Mouse (Mus musculus) heart, embryonic 13.5 days (tissue): Measurements from ENCODE around the gene Tnk2. TPM values are rescaled to one million over a fixed set of nuclear protein-coding genes. Genes with fewer than 3 reads are reported as not detected.

Experiments used
- ATAC-seq: fragments of 200-750 bp; cut with Nextera tagmentation; 2 replicates; pipeline ENCODE4 v1.8.0; 2017; ENCODE audit warnings: moderate TSS enrichment; ENCODE audit not compliant: insufficient number of reproducible peaks, low FRiP score, low TSS enrichment; ENCODE audit errors: extremely low read depth
- H3K27ac ChIP-seq: fragments of 300-500 bp; sonication (generic); replicated peaks from 2 replicates; pipeline ENCODE4 v1.5.1; 2015; ENCODE audit warnings: moderate library complexity, mild to moderate bottlenecking, inconsistent platforms
- H3K27me3 ChIP-seq: fragments of 300-500 bp; sonication (generic); replicated peaks from 2 replicates; pipeline ENCODE4 v1.6.1; 2015; ENCODE audit warnings: mild to moderate bottlenecking, inconsistent platforms
- H3K36me3 ChIP-seq: fragments of 300-500 bp; sonication (generic); 2 replicates; pipeline ENCODE4 v1.6.1; 2015; ENCODE audit warnings: mild to moderate bottlenecking, inconsistent platforms
- H3K4me1 ChIP-seq: fragments of 300-500 bp; sonication (generic); 2 replicates; pipeline ENCODE4 v1.6.1; 2015; ENCODE audit warnings: inconsistent platforms
- H3K4me2 ChIP-seq: fragments of 300-500 bp; sonication (generic); 2 replicates; pipeline ENCODE4 v1.6.1; 2015; ENCODE audit warnings: inconsistent platforms, mild to moderate bottlenecking, moderate library complexity
- H3K4me3 ChIP-seq: fragments of 300-500 bp; sonication (generic); 2 replicates; pipeline ENCODE4 v1.5.1; 2015; ENCODE audit warnings: moderate library complexity, mild to moderate bottlenecking, inconsistent platforms
- H3K9ac ChIP-seq: fragments of 300-500 bp; sonication (generic); 2 replicates; pipeline ENCODE4 v1.6.1; 2015; ENCODE audit warnings: inconsistent platforms, mild to moderate bottlenecking, moderate library complexity
- H3K9me3 ChIP-seq: fragments of 300-500 bp; sonication (generic); 2 replicates; pipeline ENCODE4 v1.6.1; 2016; ENCODE audit warnings: inconsistent platforms
- WGBS: fragments of 180-500 bp; shearing (Covaris S2); methylation state at CpG from one replicate; pipeline ENCODE4 v1.1.7; 2015; ENCODE audit warnings: mixed read lengths; 5-methylcytosine and 5-hydroxymethylcytosine counted together
- polyA plus RNA-seq: library from polyadenylated mRNA; unstranded; fragments of >200 nt; fragmentation: Nextera tagmentation; extraction: Ambion mirVana; gene quantifications from 2 replicates; pipeline ENCODE4 v1.2.1, GENCODE M21; 2015

Tnk2 gene
- polyA plus RNA-seq, 1 experiment from 2014 or later: 8.7 TPM

- Histone ChIP-seq H3K4me3 (no peak overlapping the region), H3K36me3 (peaks cover 55% of the 10 kb centered on the region), H3K27ac (no peak overlapping the region), H3K27me3 (no peaks in the 10 kb centered on the region), H3K4me1 (peaks cover 97% of the 10 kb centered on the region), H3K4me2 (no peak overlapping the region), H3K9ac (no peak overlapping the region), H3K9me3 (no peaks in the 10 kb centered on the region)
- no peak for ATAC-seq
- WGBS: 90% methylated on average over 10 of the region's 10 CpGs
Observed at GRCm38 (mm10) chr16:32669243-32669642, 25.6 kb downstream of the Tnk2 start.

GRCm38 (mm10) chr16:32670354-32671124 lies 26.9 kb downstream of the Tnk2 start:
- WGBS: 52% methylated on average over 10 of the region's 10 CpGs
- H3K9me3 ChIP-seq: no peaks in the 10 kb centered on the region
- peaks cover 85% of the 10 kb centered on the region for H3K4me1 ChIP-seq
- H3K4me3 ChIP-seq: no peak overlapping the region
- no peak overlapping the region for H3K9ac ChIP-seq
- no peak for ATAC-seq
- no peak overlapping the region for H3K27ac ChIP-seq
- peaks cover 64% of the 10 kb centered on the region for H3K36me3 ChIP-seq
- no peaks in the 10 kb centered on the region for H3K27me3 ChIP-seq
- H3K4me2 ChIP-seq: no peak overlapping the region

GRCm38 (mm10) chr16:32671206-32671887 lies 27.7 kb downstream of the Tnk2 start:
- Histone ChIP-seq H3K27me3 (no peaks in the 10 kb centered on the region), H3K4me3 (no peak overlapping the region), H3K4me1 (peaks cover 77% of the 10 kb centered on the region), H3K27ac (no peak overlapping the region), H3K4me2 (peak overlapping the region; percentile 13; the same call in 1 of the 2 replicates), H3K9me3 (no peaks in the 10 kb centered on the region), H3K36me3 (peaks cover 72% of the 10 kb centered on the region), H3K9ac (0 out of 2 replicates have a peak overlapping the region, but pooled peaks have one; percentile 14)
- ATAC-seq: no peak
- 59% methylated on average over 13 of the region's 13 CpGs for WGBS

- peaks cover 82% of the 10 kb centered on the region for H3K36me3 ChIP-seq
- H3K27ac ChIP-seq: no peak overlapping the region
- H3K4me2 ChIP-seq: no peak overlapping the region
- ATAC-seq: no peak
- 0 out of 2 replicates have a peak overlapping the region, but pooled peaks have one; percentile 10 for H3K9ac ChIP-seq
- no peak overlapping the region for H3K4me3 ChIP-seq
- H3K9me3 ChIP-seq: no peaks in the 10 kb centered on the region
- H3K4me1 ChIP-seq: peaks cover 73% of the 10 kb centered on the region
- no peaks in the 10 kb centered on the region for H3K27me3 ChIP-seq
- 78% methylated on average over 7 of the region's 7 CpGs for whole genome bisulfite sequencing
Observed at GRCm38 (mm10) chr16:32672250-32672649, 28.6 kb downstream of the Tnk2 start.

- WGBS: 68% methylated on average over 13 of the region's 13 CpGs
- ATAC-seq: no peak
- H3K4me3 ChIP-seq: no peak overlapping the region
- H3K27ac ChIP-seq: no peak overlapping the region
- peak overlapping the region; percentile 50; the same call in 1 of the 2 replicates for H3K9ac ChIP-seq
- peaks cover 86% of the 10 kb centered on the region for H3K36me3 ChIP-seq
- H3K4me2 ChIP-seq: peak overlapping the region; percentile 18; the same call in 1 of the 2 replicates
- H3K4me1 ChIP-seq: peaks cover 66% of the 10 kb centered on the region
- H3K9me3 ChIP-seq: no peaks in the 10 kb centered on the region
- no peaks in the 10 kb centered on the region for H3K27me3 ChIP-seq
Observed at GRCm38 (mm10) chr16:32672861-32673560, 29.3 kb downstream of the Tnk2 start.

- Histone ChIP-seq H3K4me1 (peaks cover 54% of the 10 kb centered on the region), H3K9me3 (no peaks in the 10 kb centered on the region), H3K36me3 (peaks cover 95% of the 10 kb centered on the region), H3K9ac (no peak overlapping the region), H3K27me3 (no peaks in the 10 kb centered on the region), H3K4me3 (no peak overlapping the region), H3K27ac (no peak overlapping the region), H3K4me2 (no peak overlapping the region)
- 85% methylated on average over 17 of the region's 17 CpGs for WGBS
- no peak for ATAC-seq
Observed at GRCm38 (mm10) chr16:32674121-32674740, 30.6 kb downstream of the Tnk2 start.

GRCm38 (mm10) chr16:32677040-32677700 lies 33.5 kb downstream of the Tnk2 start:
- Histone ChIP-seq H3K36me3 (peaks cover 91% of the 10 kb centered on the region), H3K9me3 (no peaks in the 10 kb centered on the region), H3K9ac (peak overlapping the region; percentile 6; the same call in 1 of the 2 replicates), H3K4me3 (no peak overlapping the region), H3K27ac (peak overlapping the region; percentile 5; the same call in 1 of the 2 replicates), H3K27me3 (no peaks in the 10 kb centered on the region), H3K4me1 (peaks cover 25% of the 10 kb centered on the region), H3K4me2 (no peak overlapping the region)
- ATAC-seq: no peak
- 65% methylated on average over 7 of the region's 10 CpGs for WGBS

DNA sequence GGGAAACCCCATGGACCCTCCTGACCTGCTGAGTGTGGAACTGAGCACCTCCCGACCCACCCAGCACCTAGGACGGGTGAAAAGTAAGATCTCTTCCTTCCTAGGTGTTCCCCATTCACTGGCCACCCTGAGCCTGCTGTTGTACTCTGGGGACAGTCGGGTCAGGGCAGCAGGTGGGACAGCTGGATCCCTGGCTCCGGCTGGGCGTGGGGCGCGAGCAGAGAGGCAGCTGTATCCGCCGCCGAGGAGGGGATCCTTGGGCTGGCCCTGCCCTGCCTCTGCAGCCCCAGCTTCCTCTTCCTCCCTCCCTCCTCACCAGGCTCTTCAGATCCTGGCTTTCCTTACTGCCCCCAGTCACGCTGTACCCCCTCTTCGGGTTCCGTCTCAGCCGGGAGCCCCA lies 34.2 kb downstream of the Tnk2 start:
- H3K4me1 ChIP-seq: peaks cover 21% of the 10 kb centered on the region
- H3K4me3 ChIP-seq: no peak overlapping the region
- peaks cover 89% of the 10 kb centered on the region for H3K36me3 ChIP-seq
- H3K27ac ChIP-seq: no peak overlapping the region
- no peaks in the 10 kb centered on the region for H3K9me3 ChIP-seq
- WGBS: 76% methylated on average over 14 of the region's 14 CpGs
- H3K4me2 ChIP-seq: no peak overlapping the region
- H3K9ac ChIP-seq: no peak overlapping the region
- H3K27me3 ChIP-seq: no peaks in the 10 kb centered on the region
- ATAC-seq: no peak

GRCm38 (mm10) chr16:32678812-32679211 lies 35.1 kb downstream of the Tnk2 start:
- H3K36me3 ChIP-seq: peaks cover 83% of the 10 kb centered on the region
- peaks cover 14% of the 10 kb centered on the region for H3K4me1 ChIP-seq
- no peak overlapping the region for H3K27ac ChIP-seq
- H3K27me3 ChIP-seq: no peaks in the 10 kb centered on the region
- ATAC-seq: no peak
- H3K4me2 ChIP-seq: no peak overlapping the region
- 82% methylated on average over 14 of the region's 14 CpGs for WGBS
- no peak overlapping the region for H3K4me3 ChIP-seq
- no peak overlapping the region for H3K9ac ChIP-seq
- no peaks in the 10 kb centered on the region for H3K9me3 ChIP-seq

- peaks cover 72% of the 10 kb centered on the region for H3K36me3 ChIP-seq
- ATAC-seq: no peak
- H3K9me3 ChIP-seq: no peaks in the 10 kb centered on the region
- H3K4me3 ChIP-seq: no peak overlapping the region
- no peak overlapping the region for H3K9ac ChIP-seq
- no peak overlapping the region for H3K27ac ChIP-seq
- H3K4me2 ChIP-seq: no peak overlapping the region
- WGBS: 83% methylated on average over 16 of the region's 16 CpGs
- peaks cover 9% of the 10 kb centered on the region; the same call in 1 of the 2 replicates for H3K4me1 ChIP-seq
- no peaks in the 10 kb centered on the region for H3K27me3 ChIP-seq
Observed at GRCm38 (mm10) chr16:32679976-32680375, 36.3 kb downstream of the Tnk2 start.
